Mouse (Mus musculus) midbrain, embryonic 15.5 days (tissue): ENCODE measurements around the gene Trem2. TPM values are rescaled to one million over a fixed set of nuclear protein-coding genes. Genes with fewer than 3 reads are reported as not detected.

Experiments
- ATAC-seq: fragments of 200-750 bp; cut with Nextera tagmentation; replicated peaks from 2 replicates; pipeline ENCODE4 v1.8.0; 2017; ENCODE audit warnings: moderate TSS enrichment
- H3K27ac ChIP-seq: fragments of 300-500 bp; sonication (generic); 2 replicates; pipeline ENCODE4 v1.5.1; 2015; ENCODE audit warnings: mild to moderate bottlenecking, inconsistent platforms
- H3K27me3 ChIP-seq: fragments of 300-500 bp; sonication (generic); replicated peaks from 2 replicates; pipeline ENCODE4 v1.6.1; 2015; ENCODE audit warnings: inconsistent platforms
- H3K36me3 ChIP-seq: fragments of 300-500 bp; sonication (generic); replicated peaks from 2 replicates; pipeline ENCODE4 v1.6.1; 2015; ENCODE audit warnings: inconsistent platforms
- H3K4me1 ChIP-seq: fragments of 300-500 bp; sonication (generic); 2 replicates; pipeline ENCODE4 v1.6.1; 2015; ENCODE audit warnings: inconsistent platforms
- H3K4me2 ChIP-seq: fragments of 300-500 bp; sonication (generic); 2 replicates; pipeline ENCODE4 v1.6.1; 2015; ENCODE audit warnings: inconsistent platforms, mild to moderate bottlenecking, moderate library complexity
- H3K4me3 ChIP-seq: fragments of 300-500 bp; sonication (generic); 2 replicates; pipeline ENCODE4 v1.5.1; 2015; ENCODE audit warnings: mild to moderate bottlenecking, inconsistent platforms
- H3K9ac ChIP-seq: fragments of 300-500 bp; sonication (generic); 2 replicates; pipeline ENCODE4 v1.6.1; 2015; ENCODE audit warnings: mild to moderate bottlenecking, inconsistent platforms
- H3K9me3 ChIP-seq: fragments of 300-500 bp; sonication (generic); 2 replicates; pipeline ENCODE4 v1.6.1; 2016; ENCODE audit warnings: inconsistent platforms
- WGBS: fragments of 180-500 bp; shearing (Covaris S2); methylation state at CpG from one replicate; pipeline ENCODE4 v1.1.7; 2015; ENCODE audit warnings: mixed read lengths; 5-methylcytosine and 5-hydroxymethylcytosine counted together
- polyA plus RNA-seq: library from polyadenylated mRNA; unstranded; fragments of >200 nt; fragmentation: Nextera tagmentation; extraction: Ambion mirVana; gene quantifications from 2 replicates; pipeline ENCODE4 v1.2.1, GENCODE M21; 2015

The Trem2 gene
- polyA plus RNA-seq, 1 experiment from 2014 or later = 4.2 TPM

DNA sequence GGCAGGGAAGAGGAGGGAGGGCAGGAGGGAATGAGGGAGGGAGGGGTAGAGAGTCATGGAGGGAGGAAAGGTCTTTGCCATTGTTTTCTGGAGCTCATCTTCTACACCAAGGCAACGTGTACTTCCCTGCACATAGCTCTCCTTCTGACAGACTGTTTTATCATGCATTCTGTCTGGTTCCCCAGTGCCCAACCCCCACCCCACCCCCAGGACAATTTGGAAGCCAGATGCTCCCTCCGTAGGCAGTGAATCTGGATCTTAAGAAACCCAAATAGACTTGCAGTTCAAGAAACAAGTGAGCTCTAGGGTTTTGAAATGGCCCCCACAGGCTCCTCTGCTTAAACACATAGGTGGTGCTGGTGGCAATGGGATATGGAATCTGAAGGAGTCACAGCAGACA is 11.7 kb downstream of the Trem2 start:
- Histone ChIP-seq H3K9ac (no peak overlapping the region), H3K9me3 (no peaks in the 10 kb centered on the region), H3K27ac (no peak overlapping the region), H3K36me3 (no peaks in the 10 kb centered on the region), H3K4me2 (no peak overlapping the region), H3K4me3 (no peak overlapping the region), H3K27me3 (no peaks in the 10 kb centered on the region), H3K4me1 (no peaks in the 10 kb centered on the region)
- no peak for ATAC-seq
- WGBS = 55% methylated on average over 2 of the region's 2 CpGs

GRCm38 (mm10) chr17:48359616-48360015 is 13.4 kb downstream of the Trem2 start, which contains the start of gene Treml1:
TSS of gene Treml1 (plus strand) at chr17:48359916.
- Histone ChIP-seq H3K27ac (no peak within 1 kb of the TSS), H3K9me3 (no peaks in the 10 kb centered on the region), H3K27me3 (no peaks in the 10 kb centered on the region), H3K36me3 (no peaks in the 10 kb centered on the region), H3K4me3 (no peak within 1 kb of the TSS), H3K9ac (no peak within 1 kb of the TSS), H3K4me2 (no peak within 1 kb of the TSS), H3K4me1 (no peaks in the 10 kb centered on the region)
- WGBS = 90% methylated on average over 7 of the region's 7 CpGs
- no peak for ATAC-seq

DNA sequence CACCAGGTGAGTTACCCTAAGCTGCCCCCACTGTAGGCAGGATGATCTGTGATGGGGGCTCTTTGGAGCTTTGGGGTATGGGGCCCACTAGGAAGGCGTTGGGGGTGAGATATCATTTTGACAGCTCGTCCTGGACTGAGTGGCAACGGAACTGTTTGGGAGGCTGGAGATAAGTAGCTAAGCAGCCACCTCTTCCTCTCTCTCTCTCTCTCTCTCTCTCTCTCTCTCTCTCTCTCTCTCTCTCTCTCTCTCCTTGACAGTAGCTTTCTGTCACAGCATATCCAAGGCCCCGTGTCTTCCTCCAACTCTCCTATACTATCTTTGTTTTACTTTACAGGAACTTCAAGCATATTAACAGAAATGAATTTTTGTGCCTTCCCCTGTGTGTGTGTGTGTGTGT is 14.3 kb downstream of the Trem2 start:
- Histone ChIP-seq H3K4me3 (no peak overlapping the region), H3K36me3 (no peaks in the 10 kb centered on the region), H3K27me3 (no peaks in the 10 kb centered on the region), H3K9me3 (no peaks in the 10 kb centered on the region), H3K4me2 (no peak overlapping the region), H3K9ac (no peak overlapping the region), H3K27ac (no peak overlapping the region), H3K4me1 (no peaks in the 10 kb centered on the region)
- no peak for ATAC-seq
- WGBS = 73% methylated on average over 4 of the region's 4 CpGs

DNA sequence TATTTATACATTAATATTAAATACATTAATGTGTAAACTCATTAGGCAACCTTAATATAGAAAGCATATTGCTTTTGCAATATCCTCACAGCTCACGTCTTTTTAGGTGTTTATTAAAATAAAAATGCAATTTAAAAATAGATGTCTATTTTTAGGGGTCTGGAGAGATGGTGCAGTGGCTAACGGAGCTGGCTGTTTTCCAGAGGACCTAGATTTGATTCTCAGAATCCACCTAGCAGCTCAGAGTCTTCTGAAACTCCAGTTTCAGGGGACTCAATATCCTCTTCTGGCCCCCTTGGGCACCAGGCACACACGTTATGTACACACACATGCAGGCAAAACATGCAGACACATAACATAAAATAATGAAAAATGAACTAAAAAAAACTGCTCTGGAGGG is 16.1 kb downstream of the Trem2 start:
- WGBS = 78% methylated on average over 3 of the region's 3 CpGs
- no peak overlapping the region for H3K9ac ChIP-seq
- H3K27ac ChIP-seq = no peak overlapping the region
- no peaks in the 10 kb centered on the region for H3K4me1 ChIP-seq
- no peaks in the 10 kb centered on the region for H3K27me3 ChIP-seq
- no peak overlapping the region for H3K4me3 ChIP-seq
- no peaks in the 10 kb centered on the region for H3K36me3 ChIP-seq
- H3K9me3 ChIP-seq = no peaks in the 10 kb centered on the region
- ATAC-seq = no peak
- no peak overlapping the region for H3K4me2 ChIP-seq

- no peaks in the 10 kb centered on the region for H3K9me3 ChIP-seq
- H3K4me3 ChIP-seq = no peak overlapping the region
- no peak overlapping the region for H3K27ac ChIP-seq
- 87% methylated on average over 8 of the region's 8 CpGs for WGBS
- no peaks in the 10 kb centered on the region for H3K27me3 ChIP-seq
- H3K36me3 ChIP-seq = no peaks in the 10 kb centered on the region
- H3K4me1 ChIP-seq = no peaks in the 10 kb centered on the region
- H3K9ac ChIP-seq = no peak overlapping the region
- ATAC-seq = no peak
- H3K4me2 ChIP-seq = no peak overlapping the region
These were observed 16.8 kb downstream of the Trem2 start for GRCm38 (mm10) chr17:48362966-48363365.

DNA sequence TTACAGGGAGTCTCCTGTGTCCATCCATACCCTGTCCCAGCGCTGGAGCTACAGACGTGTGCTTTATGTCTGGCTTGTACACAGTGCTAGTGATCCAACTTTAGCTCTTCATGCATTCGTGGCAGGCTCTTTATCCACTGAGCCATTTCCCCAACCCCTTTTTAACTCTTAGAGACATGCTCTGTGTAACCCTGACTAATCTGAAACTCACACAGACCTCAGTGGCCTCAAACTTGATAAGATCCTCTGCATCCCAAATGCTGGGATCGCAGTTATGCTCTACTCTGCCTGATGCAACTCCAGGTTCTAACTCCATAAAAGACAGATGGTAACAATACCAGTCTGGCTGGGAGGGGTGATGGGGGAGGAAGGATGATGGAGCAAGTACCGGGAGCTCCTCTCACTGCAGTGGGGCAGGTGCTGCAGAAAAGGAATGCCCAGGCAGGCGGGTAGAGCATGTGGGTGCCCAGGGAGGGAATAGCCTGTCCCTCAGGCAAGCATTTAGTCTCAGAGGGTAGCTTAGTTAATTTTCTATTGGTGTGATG is 17.3 kb downstream of the Trem2 start:
- Histone ChIP-seq H3K4me2 (no peak overlapping the region), H3K36me3 (no peaks in the 10 kb centered on the region), H3K9me3 (no peaks in the 10 kb centered on the region), H3K4me1 (no peaks in the 10 kb centered on the region), H3K9ac (no peak overlapping the region), H3K27me3 (no peaks in the 10 kb centered on the region), H3K4me3 (no peak overlapping the region), H3K27ac (no peak overlapping the region)
- 77% methylated on average over 6 of the region's 6 CpGs for WGBS
- no peak for ATAC-seq

- Histone ChIP-seq H3K36me3 (no peaks in the 10 kb centered on the region), H3K4me1 (no peaks in the 10 kb centered on the region), H3K27ac (no peak overlapping the region), H3K4me3 (no peak overlapping the region), H3K9me3 (no peaks in the 10 kb centered on the region), H3K9ac (no peak overlapping the region), H3K4me2 (no peak overlapping the region), H3K27me3 (no peaks in the 10 kb centered on the region)
- no peak for ATAC-seq
- 72% methylated on average over 9 of the region's 9 CpGs for WGBS
These were observed 19.4 kb downstream of the Trem2 start for GRCm38 (mm10) chr17:48365511-48366155.

DNA sequence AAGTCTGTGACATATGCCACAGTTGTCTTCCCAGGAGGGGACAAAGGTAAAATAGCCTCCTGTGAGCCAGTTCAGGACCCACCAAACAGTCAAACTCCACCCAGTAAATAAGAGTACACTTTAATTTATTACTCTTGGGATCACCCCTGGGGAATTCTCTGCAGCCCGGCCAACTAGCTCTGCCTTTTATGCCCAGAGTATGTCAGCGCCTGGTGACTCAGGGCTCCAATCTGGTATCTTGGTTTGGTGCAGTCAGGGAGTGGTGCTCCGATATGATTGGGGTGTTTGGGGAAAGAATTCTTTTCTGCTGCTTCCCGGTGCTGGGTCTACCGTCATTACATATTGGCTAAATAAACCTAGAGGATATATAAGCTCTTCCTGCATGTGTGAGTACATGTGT is 20.6 kb downstream of the Trem2 start:
- no peaks in the 10 kb centered on the region for H3K36me3 ChIP-seq
- H3K4me3 ChIP-seq = no peak overlapping the region
- ATAC-seq = no peak
- H3K4me2 ChIP-seq = no peak overlapping the region
- H3K27me3 ChIP-seq = no peaks in the 10 kb centered on the region
- WGBS = 92% methylated on average over 5 of the region's 5 CpGs
- no peaks in the 10 kb centered on the region for H3K4me1 ChIP-seq
- H3K27ac ChIP-seq = no peak overlapping the region
- no peaks in the 10 kb centered on the region for H3K9me3 ChIP-seq
- H3K9ac ChIP-seq = no peak overlapping the region

DNA sequence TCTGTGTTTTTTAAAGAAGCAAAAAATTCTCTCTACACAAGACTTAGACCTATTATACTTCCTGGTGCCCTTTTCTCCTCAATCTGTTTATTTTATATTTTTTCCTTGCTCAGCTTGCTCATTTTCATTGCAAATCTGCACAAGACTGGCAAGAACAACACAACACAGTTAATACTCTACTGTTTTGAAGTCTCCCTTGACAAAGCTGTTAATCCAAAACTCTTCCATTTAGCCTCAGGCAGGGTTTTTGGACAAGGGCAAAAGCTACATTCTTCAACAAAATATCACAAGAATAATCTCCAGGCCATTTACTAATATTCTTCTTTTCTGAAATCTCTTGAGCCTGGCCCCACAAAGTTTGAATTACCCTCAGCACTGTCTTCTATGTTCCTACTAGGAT is 25.4 kb downstream of the Trem2 start:
- H3K4me3 ChIP-seq = no peak overlapping the region
- H3K9me3 ChIP-seq = no peaks in the 10 kb centered on the region
- H3K27ac ChIP-seq = no peak overlapping the region
- no peaks in the 10 kb centered on the region for H3K27me3 ChIP-seq
- H3K4me2 ChIP-seq = no peak overlapping the region
- H3K9ac ChIP-seq = no peak overlapping the region
- H3K4me1 ChIP-seq = no peaks in the 10 kb centered on the region
- no peaks in the 10 kb centered on the region for H3K36me3 ChIP-seq
- ATAC-seq = no peak

DNA sequence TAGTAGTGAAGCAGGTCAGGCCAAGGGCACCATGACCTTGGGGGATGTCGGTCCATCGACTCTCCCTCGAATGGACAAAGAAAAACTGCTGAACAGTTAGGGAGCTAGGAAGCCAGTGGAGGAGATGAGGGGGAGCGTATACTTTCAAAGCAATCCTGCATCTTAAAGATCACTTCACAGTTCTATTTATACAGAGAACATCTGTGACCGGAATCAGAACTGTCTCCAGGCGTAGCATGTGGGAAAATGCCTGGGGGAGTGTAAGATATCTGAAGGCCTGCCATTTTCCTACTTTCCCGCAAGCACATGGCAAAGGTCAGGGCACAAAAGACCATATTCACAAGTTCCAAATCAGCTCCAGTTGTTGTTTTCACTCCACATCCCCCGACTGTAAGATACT is 26.8 kb downstream of the Trem2 start:
- H3K9me3 ChIP-seq = no peaks in the 10 kb centered on the region

DNA sequence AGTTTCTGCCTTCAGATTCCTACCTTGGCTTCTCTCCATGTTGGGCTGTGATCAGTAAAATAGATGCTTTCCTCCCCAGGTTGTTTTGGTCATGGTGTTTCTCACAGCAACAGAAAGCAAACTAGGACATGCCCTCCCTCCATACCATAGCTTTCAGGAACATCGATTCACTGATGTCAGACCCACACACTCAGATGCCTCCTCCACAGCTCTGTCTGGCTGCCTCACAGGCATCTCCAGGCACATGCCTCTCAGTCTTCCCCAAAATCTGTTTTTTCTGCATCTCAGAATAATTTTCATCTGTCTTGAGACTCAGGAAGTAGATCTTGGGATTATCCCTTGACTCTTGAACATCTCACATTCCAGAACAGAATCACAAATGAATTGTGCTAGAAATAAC is 29.9 kb downstream of the Trem2 start:
- no peaks in the 10 kb centered on the region for H3K27me3 ChIP-seq
- no peak overlapping the region for H3K9ac ChIP-seq
- H3K4me1 ChIP-seq = no peaks in the 10 kb centered on the region
- no peak overlapping the region for H3K27ac ChIP-seq
- H3K9me3 ChIP-seq = no peaks in the 10 kb centered on the region
- H3K4me2 ChIP-seq = no peak overlapping the region
- 98% methylated on average over 1 of the region's 1 CpGs for WGBS
- no peaks in the 10 kb centered on the region for H3K36me3 ChIP-seq
- ATAC-seq = no peak
- H3K4me3 ChIP-seq = no peak overlapping the region

More for the DNA sequence above, 26.8 kb downstream of the Trem2 start:
- H3K27ac ChIP-seq = no peak overlapping the region
- H3K4me3 ChIP-seq = no peak overlapping the region
- WGBS = 84% methylated on average over 8 of the region's 8 CpGs
- no peak for ATAC-seq
- no peak overlapping the region for H3K9ac ChIP-seq
- no peak overlapping the region for H3K4me2 ChIP-seq
- H3K27me3 ChIP-seq = no peaks in the 10 kb centered on the region
- H3K36me3 ChIP-seq = no peaks in the 10 kb centered on the region
- H3K4me1 ChIP-seq = no peaks in the 10 kb centered on the region

GRCm38 (mm10) chr17:48379050-48379449 is 32.8 kb downstream of the Trem2 start:
- Histone ChIP-seq H3K4me3 (no peak overlapping the region), H3K36me3 (no peaks in the 10 kb centered on the region), H3K4me2 (no peak overlapping the region), H3K9me3 (no peaks in the 10 kb centered on the region), H3K9ac (no peak overlapping the region), H3K27ac (no peak overlapping the region), H3K4me1 (no peaks in the 10 kb centered on the region), H3K27me3 (no peaks in the 10 kb centered on the region)
- no peak for ATAC-seq

DNA sequence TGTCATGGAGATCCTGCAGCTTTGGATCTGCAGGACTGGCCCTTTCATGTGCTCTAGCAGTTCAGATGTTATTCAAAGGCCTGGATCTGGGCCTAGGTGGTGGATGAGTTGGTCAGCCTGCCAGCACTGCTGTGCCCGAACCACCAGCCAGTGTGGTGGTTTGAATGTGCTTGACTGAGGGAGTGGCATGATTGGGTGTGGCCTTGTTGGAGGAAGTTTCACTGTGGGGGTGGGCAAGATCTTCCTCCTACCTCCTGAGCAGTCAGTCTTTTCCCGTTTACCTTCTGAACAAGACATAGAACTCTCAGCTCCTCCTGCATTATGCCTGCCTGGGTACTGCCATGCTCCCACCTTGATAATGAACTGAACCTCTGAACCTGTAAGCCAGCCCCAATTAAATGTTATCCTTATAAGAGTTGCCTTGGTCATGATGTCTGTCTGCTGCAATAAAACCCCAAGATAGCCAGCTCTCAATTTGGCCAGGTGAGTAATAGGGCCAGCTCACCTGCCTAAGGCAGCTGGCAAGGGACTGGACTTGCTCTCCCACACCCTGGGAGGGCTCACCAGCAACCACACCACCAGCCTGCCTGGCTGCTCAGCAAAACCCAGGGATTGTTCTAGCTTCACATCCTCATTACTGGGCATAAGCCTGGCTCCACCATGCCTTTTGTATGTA is 39.7 kb downstream of the Trem2 start:
- Histone ChIP-seq H3K4me3 (no peak overlapping the region), H3K9me3 (no peaks in the 10 kb centered on the region), H3K27ac (no peak overlapping the region), H3K9ac (no peak overlapping the region), H3K27me3 (no peaks in the 10 kb centered on the region), H3K4me1 (no peaks in the 10 kb centered on the region), H3K36me3 (peaks cover 26% of the 10 kb centered on the region), H3K4me2 (no peak overlapping the region)
- no peak for ATAC-seq
- 79% methylated on average over 2 of the region's 2 CpGs for WGBS
